Mouse (Mus musculus): Measurements from ENCODE around the gene Gab2.

DNA sequence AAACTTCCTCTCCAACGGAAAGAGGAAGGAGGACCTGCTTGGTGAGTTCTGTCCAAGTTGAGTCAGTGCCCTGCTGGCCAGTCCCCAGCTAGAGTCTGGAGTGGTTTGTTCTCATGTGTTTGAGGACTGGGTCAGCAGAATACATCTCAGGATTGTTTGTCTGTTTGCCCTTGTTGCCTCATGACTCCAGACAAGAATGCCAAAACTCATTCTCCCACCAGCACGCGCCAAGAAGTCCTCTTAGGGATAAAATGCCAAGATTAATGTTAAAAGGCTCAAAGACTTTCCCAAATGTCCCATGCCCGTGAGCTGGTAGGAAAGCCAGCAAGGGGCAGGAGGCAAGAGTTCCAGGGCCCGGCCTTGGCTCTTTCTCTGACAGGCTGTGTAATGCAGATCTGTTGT is 275.5 kb downstream of the Gab2 start:
- TF ChIP-seq POLR2A (IDR thresholded peaks at IDR 0.05; ENCODE audit: borderline replicate concordance, extremely low read depth, low read depth, low read length) (peak; percentile 9; the same call in 1 of the 2 replicates), CTCF (IDR thresholded peaks at IDR 0.05; ENCODE audit: insufficient read depth, low read length) (no peak)
